Mouse (Mus musculus): ENCODE measurements around the gene Slc35e3.

DNA sequence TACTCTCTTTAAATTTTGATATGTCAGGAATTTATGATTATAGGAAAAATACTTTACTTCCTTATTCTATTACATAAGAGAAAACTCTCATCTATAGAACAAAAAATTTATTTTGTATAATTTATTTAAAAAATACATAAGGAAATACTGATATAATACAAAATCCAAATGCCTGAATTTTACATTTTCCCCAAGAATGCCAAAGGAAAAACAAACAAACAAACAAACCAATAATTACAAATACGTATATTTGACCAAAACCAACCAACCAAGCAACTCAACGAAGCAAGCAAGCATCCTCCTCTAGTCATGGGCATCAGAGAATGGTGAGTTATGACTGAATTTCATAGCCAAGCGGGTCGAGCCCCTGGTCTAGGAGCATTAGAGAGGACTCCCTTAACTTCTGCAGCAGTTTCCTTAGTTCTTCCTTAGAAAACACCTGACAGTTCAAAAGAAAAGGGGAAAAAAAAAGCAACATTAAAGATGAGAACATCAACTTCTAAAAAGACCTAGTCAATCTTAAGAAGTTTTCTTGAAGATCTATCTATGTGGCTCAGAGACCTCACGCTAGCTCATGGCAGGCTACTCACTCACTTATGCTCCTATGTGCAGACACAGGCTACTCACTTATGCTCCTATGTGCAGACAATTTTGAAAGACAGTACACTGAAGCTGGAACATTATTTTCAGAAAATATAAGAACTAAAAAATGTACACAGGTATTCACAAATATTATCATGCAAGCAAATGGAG lies 4.5 kb upstream of the Slc35e3 start:
- TF ChIP-seq POLR2A (IDR thresholded peaks at IDR 0.05; ENCODE audit: borderline replicate concordance, extremely low read depth, insufficient read depth, insufficient read length, poor library complexity, severe bottlenecking) (no peak), CTCF (IDR thresholded peaks at IDR 0.05; ENCODE audit: borderline replicate concordance, extremely low read depth, insufficient read depth, insufficient read length) (no peak)

All from brain, embryonic 14.5 days (tissue).